Mouse (Mus musculus) hindbrain, postnatal 0 days (tissue): ENCODE measurements around the gene Tmem270. TPM values are rescaled to one million over a fixed set of nuclear protein-coding genes. Genes with fewer than 3 reads are reported as not detected.

Experiments
- ATAC-seq: fragments of 200-750 bp; cut with Nextera tagmentation; 2 replicates; pipeline ENCODE4 v1.8.0; 2017; ENCODE audit warnings: mild to moderate bottlenecking, moderate TSS enrichment, moderate library complexity
- DNase-seq: peaks from one replicate; pipeline ENCODE4 v3.0.0-alpha.2; 2015; ENCODE audit warnings: low spot score
- H3K27ac ChIP-seq: fragments of 300-500 bp; sonication (generic); 2 replicates; pipeline ENCODE4 v1.5.1; 2014; ENCODE audit warnings: mild to moderate bottlenecking
- H3K27me3 ChIP-seq: fragments of 300-500 bp; sonication (generic); 2 replicates; pipeline ENCODE4 v1.6.1; 2014; ENCODE audit warnings: low read length, mixed read lengths; ENCODE audit not compliant: insufficient read depth
- H3K36me3 ChIP-seq: fragments of 300-500 bp; sonication (generic); 2 replicates; pipeline ENCODE4 v1.6.1; 2014; ENCODE audit warnings: low read length, mixed read lengths; ENCODE audit not compliant: insufficient read depth
- H3K4me1 ChIP-seq: fragments of 300-500 bp; sonication (generic); 2 replicates; pipeline ENCODE4 v1.6.1; 2014; ENCODE audit warnings: antibody characterized with exemption, low read length, mixed read lengths; ENCODE audit not compliant: insufficient read depth
- H3K4me2 ChIP-seq: fragments of 300-500 bp; sonication (generic); 2 replicates; pipeline ENCODE4 v1.6.1; 2014; ENCODE audit warnings: low read depth, mild to moderate bottlenecking, low read length, moderate library complexity, mixed read lengths
- H3K4me3 ChIP-seq: fragments of 300-500 bp; sonication (generic); 2 replicates; pipeline ENCODE4 v1.5.1; 2014; ENCODE audit warnings: low read length
- H3K9ac ChIP-seq: fragments of 300-500 bp; sonication (generic); replicated peaks from 2 replicates; pipeline ENCODE4 v1.6.1; 2014; ENCODE audit warnings: mild to moderate bottlenecking, low read length, moderate library complexity, mixed read lengths
- H3K9me3 ChIP-seq: fragments of 300-500 bp; sonication (generic); 2 replicates; pipeline ENCODE4 v1.6.1; 2016; ENCODE audit warnings: low read length, mixed read lengths
- CTCF ChIP-seq: IDR thresholded peaks from 2 replicates; pipeline ENCODE4 v1.5.1; 2016; ENCODE audit warnings: antibody characterized with exemption, control low read depth, low read depth
- WGBS: fragments of 180-500 bp; shearing (Covaris S2); extraction: QIAGEN DNeasy Blood & Tissue Kit; methylation state at CpG from one replicate; pipeline ENCODE4 v1.1.7; 2014; 5-methylcytosine and 5-hydroxymethylcytosine counted together
- polyA plus RNA-seq: library from polyadenylated mRNA; unstranded; fragments of >200 nt; fragmentation: Nextera tagmentation; extraction: Ambion mirVana; gene quantifications from 2 replicates; pipeline ENCODE4 v1.2.1, GENCODE M21; 2015
- total RNA-seq: library from RNA; depleted of rRNA; stranded (reverse); fragments of >200 nt; gene quantifications from 2 replicates; pipeline ENCODE4 v1.2.3, GENCODE M21; 2014; rRNA removed

Gene Tmem270
- total and polyA plus RNA-seq, 2 experiments from 2014 or later, result not detected

DNA sequence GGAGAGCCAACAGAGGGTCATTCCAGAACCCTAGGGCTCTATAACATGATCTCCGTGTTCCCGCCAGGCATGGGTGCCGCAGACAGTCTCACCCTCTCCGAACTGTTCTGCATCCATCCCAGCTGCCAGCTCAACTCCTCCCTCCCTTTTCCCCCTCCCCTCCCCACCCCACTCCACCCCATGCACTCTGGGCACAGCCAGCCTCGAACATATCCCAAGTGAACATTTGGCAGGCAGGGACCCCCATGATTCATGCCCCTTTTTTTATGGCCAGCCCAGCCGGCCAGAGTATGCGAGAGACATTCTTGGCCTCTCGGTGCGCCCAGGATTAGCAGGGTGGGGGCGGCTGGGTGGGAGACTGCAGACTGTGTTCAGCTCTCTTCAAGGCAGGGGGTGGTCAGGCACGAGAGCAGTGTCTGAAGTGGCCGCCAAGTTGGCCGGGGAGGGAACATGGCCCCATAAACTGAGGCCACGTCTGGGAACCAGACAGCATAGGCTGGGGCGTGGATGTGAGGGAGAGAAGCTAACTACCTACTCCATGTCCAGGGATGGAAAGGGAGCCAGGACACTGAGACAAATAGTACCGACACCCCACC, 44.5 kb downstream of the Tmem270 start:
- no peak for ATAC-seq
- TF ChIP-seq CTCF, result no peak
- Histone ChIP-seq H3K4me3 (no peak overlapping the region), H3K27ac (no peak overlapping the region), H3K9ac (no peak overlapping the region), H3K36me3 (no peaks in the 10 kb centered on the region), H3K4me1 (no peaks in the 10 kb centered on the region; the same call in 1 of the 2 replicates), H3K9me3 (no peaks in the 10 kb centered on the region), H3K27me3 (no peaks in the 10 kb centered on the region), H3K4me2 (no peak overlapping the region)
- DNase-seq, result no peak
- 50% methylated on average over 16 of the region's 16 CpGs for WGBS

GRCm38 (mm10) chr5:134859193-134859592, 47.3 kb downstream of the Tmem270 start:
- H3K4me3 ChIP-seq, result no peak overlapping the region
- H3K27me3 ChIP-seq, result no peaks in the 10 kb centered on the region
- TF ChIP-seq CTCF, result no peak
- H3K4me2 ChIP-seq, result no peak overlapping the region
- no peak for DNase-seq
- H3K27ac ChIP-seq, result no peak overlapping the region
- no peaks in the 10 kb centered on the region for H3K9me3 ChIP-seq
- no peak overlapping the region for H3K9ac ChIP-seq
- ATAC-seq, result no peak
- no peaks in the 10 kb centered on the region for H3K36me3 ChIP-seq
- 85% methylated on average over 5 of the region's 5 CpGs for WGBS
- H3K4me1 ChIP-seq, result no peaks in the 10 kb centered on the region

DNA sequence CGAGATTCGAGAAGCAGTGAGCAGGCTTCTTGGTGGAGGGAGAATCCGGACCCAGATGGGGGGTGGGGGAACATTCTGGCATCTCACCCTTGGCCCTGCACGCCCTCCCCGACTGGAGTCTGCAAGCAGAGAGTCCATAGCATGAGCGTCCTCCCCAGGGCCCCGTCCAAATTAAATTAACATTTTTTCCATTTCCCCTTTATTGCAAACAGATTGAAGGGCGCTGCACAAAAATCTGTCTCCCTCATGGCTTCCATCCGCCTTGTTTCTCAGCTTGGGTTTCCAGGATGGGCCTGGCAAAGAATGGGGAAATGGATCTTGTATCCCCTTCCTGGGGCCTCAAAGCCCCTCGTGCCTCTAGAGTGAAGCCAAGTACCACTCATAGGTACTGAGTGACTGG, 48.2 kb downstream of the Tmem270 start:
- no peak overlapping the region for H3K27ac ChIP-seq
- H3K27me3 ChIP-seq, result no peaks in the 10 kb centered on the region
- DNase-seq (no peak), ATAC-seq (no peak)
- no peaks in the 10 kb centered on the region for H3K9me3 ChIP-seq
- WGBS, result 77% methylated on average over 10 of the region's 10 CpGs
- no peak overlapping the region for H3K4me2 ChIP-seq
- no peak overlapping the region for H3K9ac ChIP-seq
- no peaks in the 10 kb centered on the region for H3K36me3 ChIP-seq
- TF ChIP-seq CTCF, result no peak
- H3K4me3 ChIP-seq, result no peak overlapping the region
- no peaks in the 10 kb centered on the region for H3K4me1 ChIP-seq

- Histone ChIP-seq H3K36me3 (no peaks in the 10 kb centered on the region), H3K4me3 (no peak overlapping the region), H3K4me1 (no peaks in the 10 kb centered on the region), H3K27me3 (no peaks in the 10 kb centered on the region), H3K9ac (no peak overlapping the region), H3K9me3 (no peaks in the 10 kb centered on the region), H3K4me2 (no peak overlapping the region), H3K27ac (no peak overlapping the region)
- ATAC-seq (no peak), DNase-seq (no peak)
- TF ChIP-seq CTCF, result no peak
- 92% methylated on average over 5 of the region's 5 CpGs for WGBS
Observed at GRCm38 (mm10) chr5:134852873-134853272, 53.7 kb downstream of the Tmem270 start.

Other genes starting within 250 kb of the Tmem270 start
- 89.7 and 90.6 TPM in 2 replicates for gene Limk1, start 218.1 kb downstream of the Tmem270 start, total RNA-seq
- 19.7 and 20.4 TPM in 2 replicates for gene Limk1, start 218.1 kb downstream of the Tmem270 start, polyA plus RNA-seq
- gene Eln, start 159.4 kb downstream of the Tmem270 start, total RNA-seq, result 31.8 and 43.3 TPM in 2 replicates
- gene Eln, start 159.4 kb downstream of the Tmem270 start, polyA plus RNA-seq, result 30.4 and 47.4 TPM in 2 replicates
- gene Cldn13, start 8.8 kb upstream of the Tmem270 start, total RNA-seq, result not detected in 2 replicates
- not detected in 2 replicates for gene Cldn13, start 8.8 kb upstream of the Tmem270 start, polyA plus RNA-seq
- gene Mettl27, start 25.6 kb upstream of the Tmem270 start, total RNA-seq, result 8.1 and 10.9 TPM in 2 replicates
- 8.5 and 11.0 TPM in 2 replicates for gene Mettl27, start 25.6 kb upstream of the Tmem270 start, polyA plus RNA-seq
- gene Cldn4, start 40.2 kb upstream of the Tmem270 start, total RNA-seq, result not detected in 2 replicates
- not detected in 2 replicates for gene Cldn4, start 40.2 kb upstream of the Tmem270 start, polyA plus RNA-seq
- gene Cldn3, start 79.5 kb upstream of the Tmem270 start, total RNA-seq, result 3.6 and 10.5 TPM in 2 replicates
- gene Cldn3, start 79.5 kb upstream of the Tmem270 start, polyA plus RNA-seq, result 4.7 and 5.9 TPM in 2 replicates
- 60.7 and 72.4 TPM in 2 replicates for gene Abhd11, start 102.4 kb upstream of the Tmem270 start, total RNA-seq
- gene Abhd11, start 102.4 kb upstream of the Tmem270 start, polyA plus RNA-seq, result 81.7 and 83.7 TPM in 2 replicates
- gene Stx1a, start 116.7 kb upstream of the Tmem270 start, total RNA-seq, result 141 and 149 TPM in 2 replicates
- 118 and 126 TPM in 2 replicates for gene Stx1a, start 116.7 kb upstream of the Tmem270 start, polyA plus RNA-seq
- 14.7 and 19.6 TPM in 2 replicates for gene Dnajc30, start 157.5 kb upstream of the Tmem270 start, total RNA-seq
- gene Dnajc30, start 157.5 kb upstream of the Tmem270 start, polyA plus RNA-seq, result 43.4 and 45.3 TPM in 2 replicates
- gene Bud23, start 158.2 kb upstream of the Tmem270 start, total RNA-seq, result 44.8 and 52.2 TPM in 2 replicates
- gene Bud23, start 158.2 kb upstream of the Tmem270 start, polyA plus RNA-seq, result 64.5 TPM in 2 replicates
- 97.1 and 100 TPM in 2 replicates for gene Vps37d, start 171.5 kb upstream of the Tmem270 start, total RNA-seq
- 28.6 and 30.0 TPM in 2 replicates for gene Vps37d, start 171.5 kb upstream of the Tmem270 start, polyA plus RNA-seq
- gene Mlxipl, start 183.2 kb upstream of the Tmem270 start, total RNA-seq, result 0.58 and 2.3 TPM in 2 replicates
- gene Mlxipl, start 183.2 kb upstream of the Tmem270 start, polyA plus RNA-seq, result 0.86 and 1.4 TPM in 2 replicates
- gene Tbl2, start 242.9 kb upstream of the Tmem270 start, total RNA-seq, result 36.9 and 43.7 TPM in 2 replicates
- gene Tbl2, start 242.9 kb upstream of the Tmem270 start, polyA plus RNA-seq, result 10.7 and 12.3 TPM in 2 replicates